Mouse (Mus musculus): ENCODE measurements around the gene Vamp2. TPM values are rescaled to one million over a fixed set of nuclear protein-coding genes. Genes with fewer than 3 reads are reported as not detected.

Gene Vamp2
- polyA plus RNA-seq, 1 experiment from 2014 or later: 385 TPM

GRCm38 (mm10) chr11:69070590-69071222, 17.6 kb upstream of the Vamp2 start, which contains the start of gene Tmem107:
TSS of gene Tmem107 (plus strand) at chr11:69070806.
- no peaks in the 10 kb centered on the region for H3K36me3 ChIP-seq (ENCODE audit: control insufficient read depth, insufficient read depth, low read length)
- H3K4me3 ChIP-seq (ENCODE audit: low read depth, low read length): peak within 1 kb of the TSS; percentile 60
- peak; percentile 87 for ATAC-seq (ENCODE audit: low read depth)
- H3K4me2 ChIP-seq (ENCODE audit: low read depth, low read length): peak within 1 kb of the TSS; percentile 82
- H3K27ac ChIP-seq (ENCODE audit: low read depth, low read length): peak within 1 kb of the TSS; percentile 88
- H3K27me3 ChIP-seq (ENCODE audit: control insufficient read depth, insufficient read depth, low read length): no peaks in the 10 kb centered on the region
- peaks cover 23% of the 10 kb centered on the region for H3K4me1 ChIP-seq (ENCODE audit: control insufficient read depth, insufficient read depth, low read length)
- WGBS: under 1% methylated on average over 47 of the region's 47 CpGs
- H3K9ac ChIP-seq (replicated peaks; ENCODE audit: low read depth, low read length): peak within 1 kb of the TSS; percentile 65
- H3K9me3 ChIP-seq (ENCODE audit: control insufficient read depth, low read length): no peaks in the 10 kb centered on the region

GRCm38 (mm10) chr11:69071262-69071661, 17.0 kb upstream of the Vamp2 start:
- H3K36me3 ChIP-seq (ENCODE audit: control insufficient read depth, insufficient read depth, low read length): no peaks in the 10 kb centered on the region
- H3K4me1 ChIP-seq (ENCODE audit: control insufficient read depth, insufficient read depth, low read length): peaks cover 21% of the 10 kb centered on the region
- H3K4me3 ChIP-seq (ENCODE audit: low read depth, low read length): peak overlapping the region; percentile 60
- no peak for ATAC-seq (ENCODE audit: low read depth)
- peak overlapping the region; percentile 88; the same call in 1 of the 2 replicates for H3K27ac ChIP-seq (ENCODE audit: low read depth, low read length)
- no peaks in the 10 kb centered on the region for H3K9me3 ChIP-seq (ENCODE audit: control insufficient read depth, low read length)
- H3K27me3 ChIP-seq (ENCODE audit: control insufficient read depth, insufficient read depth, low read length): no peaks in the 10 kb centered on the region
- WGBS: 25% methylated on average over 9 of the region's 9 CpGs
- peak overlapping the region; percentile 65 for H3K9ac ChIP-seq (replicated peaks; ENCODE audit: low read depth, low read length)
- peak overlapping the region; percentile 82 for H3K4me2 ChIP-seq (ENCODE audit: low read depth, low read length)

- Histone ChIP-seq H3K27me3 (ENCODE audit: control insufficient read depth, insufficient read depth, low read length) (no peaks in the 10 kb centered on the region), H3K36me3 (ENCODE audit: control insufficient read depth, insufficient read depth, low read length) (no peaks in the 10 kb centered on the region), H3K4me3 (ENCODE audit: low read depth, low read length) (peak overlapping the region; percentile 30; the same call in 1 of the 2 replicates), H3K9ac (replicated peaks; ENCODE audit: low read depth, low read length) (peak overlapping the region; percentile 78), H3K4me2 (ENCODE audit: low read depth, low read length) (peak overlapping the region; percentile 55), H3K9me3 (ENCODE audit: control insufficient read depth, low read length) (no peaks in the 10 kb centered on the region), H3K27ac (ENCODE audit: low read depth, low read length) (peak overlapping the region; percentile 98), H3K4me1 (ENCODE audit: control insufficient read depth, insufficient read depth, low read length) (peaks cover 17% of the 10 kb centered on the region)
- no peak for ATAC-seq (ENCODE audit: low read depth)
- WGBS: 90% methylated on average over 11 of the region's 11 CpGs
Measured at GRCm38 (mm10) chr11:69072234-69072633, 16.1 kb upstream of the Vamp2 start.

- H3K36me3 ChIP-seq (ENCODE audit: control insufficient read depth, insufficient read depth, low read length): no peaks in the 10 kb centered on the region
- ATAC-seq (ENCODE audit: low read depth): no peak
- peak overlapping the region; percentile 78 for H3K9ac ChIP-seq (replicated peaks; ENCODE audit: low read depth, low read length)
- peaks cover 15% of the 10 kb centered on the region for H3K4me1 ChIP-seq (ENCODE audit: control insufficient read depth, insufficient read depth, low read length)
- 5% methylated on average over 9 of the region's 9 CpGs for WGBS
- H3K4me3 ChIP-seq (ENCODE audit: low read depth, low read length): peak overlapping the region; percentile 30
- H3K4me2 ChIP-seq (ENCODE audit: low read depth, low read length): peak overlapping the region; percentile 55
- no peaks in the 10 kb centered on the region for H3K9me3 ChIP-seq (ENCODE audit: control insufficient read depth, low read length)
- no peaks in the 10 kb centered on the region for H3K27me3 ChIP-seq (ENCODE audit: control insufficient read depth, insufficient read depth, low read length)
- H3K27ac ChIP-seq (ENCODE audit: low read depth, low read length): peak overlapping the region; percentile 98
Measured at GRCm38 (mm10) chr11:69072666-69073064, 15.6 kb upstream of the Vamp2 start.

GRCm38 (mm10) chr11:69073065-69073888, 15.0 kb upstream of the Vamp2 start:
- peak overlapping the region; percentile 78 for H3K9ac ChIP-seq (replicated peaks; ENCODE audit: low read depth, low read length)
- no peaks in the 10 kb centered on the region for H3K9me3 ChIP-seq (ENCODE audit: control insufficient read depth, low read length)
- no peaks in the 10 kb centered on the region for H3K36me3 ChIP-seq (ENCODE audit: control insufficient read depth, insufficient read depth, low read length)
- peak overlapping the region; percentile 98 for H3K27ac ChIP-seq (ENCODE audit: low read depth, low read length)
- H3K4me2 ChIP-seq (ENCODE audit: low read depth, low read length): peak overlapping the region; percentile 55
- 0% methylated on average over 14 of the region's 14 CpGs for WGBS
- peak overlapping the region; percentile 30 for H3K4me3 ChIP-seq (ENCODE audit: low read depth, low read length)
- peaks cover 15% of the 10 kb centered on the region for H3K4me1 ChIP-seq (ENCODE audit: control insufficient read depth, insufficient read depth, low read length)
- no peaks in the 10 kb centered on the region for H3K27me3 ChIP-seq (ENCODE audit: control insufficient read depth, insufficient read depth, low read length)
- peak; percentile 75 for ATAC-seq (ENCODE audit: low read depth)

- no peak overlapping the region for H3K4me2 ChIP-seq (ENCODE audit: low read depth, low read length)
- no peak overlapping the region for H3K27ac ChIP-seq (ENCODE audit: low read depth, low read length)
- H3K27me3 ChIP-seq (ENCODE audit: control insufficient read depth, insufficient read depth, low read length): no peaks in the 10 kb centered on the region
- H3K4me1 ChIP-seq (ENCODE audit: control insufficient read depth, insufficient read depth, low read length): peaks cover 15% of the 10 kb centered on the region
- no peaks in the 10 kb centered on the region for H3K36me3 ChIP-seq (ENCODE audit: control insufficient read depth, insufficient read depth, low read length)
- H3K9me3 ChIP-seq (ENCODE audit: control insufficient read depth, low read length): no peaks in the 10 kb centered on the region
- ATAC-seq (ENCODE audit: low read depth): no peak
- H3K4me3 ChIP-seq (ENCODE audit: low read depth, low read length): no peak overlapping the region
- H3K9ac ChIP-seq (replicated peaks; ENCODE audit: low read depth, low read length): no peak overlapping the region
- WGBS: 40% methylated on average over 6 of the region's 6 CpGs
Measured at GRCm38 (mm10) chr11:69073951-69074775, 14.1 kb upstream of the Vamp2 start.

GRCm38 (mm10) chr11:69074776-69075069, 13.6 kb upstream of the Vamp2 start:
- H3K27ac ChIP-seq (ENCODE audit: low read depth, low read length): no peak overlapping the region
- ATAC-seq (ENCODE audit: low read depth): no peak
- WGBS: 53% methylated on average over 2 of the region's 2 CpGs

GRCm38 (mm10) chr11:69075764-69076479, 12.4 kb upstream of the Vamp2 start:
- H3K36me3 ChIP-seq (ENCODE audit: control insufficient read depth, insufficient read depth, low read length): no peaks in the 10 kb centered on the region
- peaks cover 11% of the 10 kb centered on the region for H3K4me1 ChIP-seq (ENCODE audit: control insufficient read depth, insufficient read depth, low read length)
- ATAC-seq (ENCODE audit: low read depth): no peak
- H3K9me3 ChIP-seq (ENCODE audit: control insufficient read depth, low read length): no peaks in the 10 kb centered on the region
- H3K27me3 ChIP-seq (ENCODE audit: control insufficient read depth, insufficient read depth, low read length): no peaks in the 10 kb centered on the region
- no peak overlapping the region for H3K9ac ChIP-seq (replicated peaks; ENCODE audit: low read depth, low read length)
- no peak overlapping the region for H3K27ac ChIP-seq (ENCODE audit: low read depth, low read length)
- WGBS: 46% methylated on average over 8 of the region's 9 CpGs
- no peak overlapping the region for H3K4me2 ChIP-seq (ENCODE audit: low read depth, low read length)
- no peak overlapping the region for H3K4me3 ChIP-seq (ENCODE audit: low read depth, low read length)

More at GRCm38 (mm10) chr11:69074776-69075069, 13.6 kb upstream of the Vamp2 start:
- peaks cover 15% of the 10 kb centered on the region for H3K4me1 ChIP-seq (ENCODE audit: control insufficient read depth, insufficient read depth, low read length)
- H3K4me2 ChIP-seq (ENCODE audit: low read depth, low read length): no peak overlapping the region
- no peaks in the 10 kb centered on the region for H3K27me3 ChIP-seq (ENCODE audit: control insufficient read depth, insufficient read depth, low read length)
- H3K4me3 ChIP-seq (ENCODE audit: low read depth, low read length): no peak overlapping the region
- no peak overlapping the region for H3K9ac ChIP-seq (replicated peaks; ENCODE audit: low read depth, low read length)
- no peaks in the 10 kb centered on the region for H3K9me3 ChIP-seq (ENCODE audit: control insufficient read depth, low read length)
- no peaks in the 10 kb centered on the region for H3K36me3 ChIP-seq (ENCODE audit: control insufficient read depth, insufficient read depth, low read length)
